Comparison of ENCODE assay signal across 18 mouse cellular contexts in genomic region chr8:34613138-34613537, GRCm38 (mm10).
DNase-seq lines count a peak whose midpoint lies in the region; ATAC-seq and TF ChIP-seq lines count a peak whose summit lies in the region.
"Had no signal": no experiment of that assay in that cellular context is flagged by ENCODE, and none has a peak within 500 bp of the region (broad histone marks: within the 10 kb centered on the region; RNA-seq: fewer than 3 reads in every experiment).

No protein-coding gene starts in this region.

- no peaks in the 10 kb centered on the region for H3K36me3 ChIP-seq in CH12.LX (replicated peaks in 1 of 2; ENCODE audit: control insufficient read depth in 1 of 2, insufficient read depth in 1 of 2, low read length in 1 of 2)
- no peaks in the 10 kb centered on the region for H3K36me3 ChIP-seq in liver, postnatal 0 days (replicated peaks; ENCODE audit: insufficient read depth, low read length)
- H3K36me3 ChIP-seq: forebrain, embryonic 12.5 days; heart, embryonic 10.5 days; hindbrain, embryonic 10.5 days; limb, embryonic 10.5 days had no signal

- peak; percentile 54 for DNase-seq in layer of hippocampus, adult 9-11 months
- DNase-seq in layer of hippocampus, postnatal 36 days: no peak
- DNase-seq in CH12.LX (ENCODE audit: extremely low read depth) (peak; percentile 76), adipocyte (ENCODE audit: low spot score) (no peak)
- peak; percentile 91 for DNase-seq in brain, adult 2 months (ENCODE audit: low read depth, low spot score)
- DNase-seq in thymus, postnatal 14 days: peak; percentile 65
- DNase-seq in liver, postnatal 0 days: no peak
- DNase-seq: adrenal gland, postnatal 36 days; cerebellum, adult 11 months; gastrocnemius, postnatal 10 days; kidney, adult 18-20 months; kidney, postnatal 36 days had no signal

- H3K79me2 ChIP-seq in CH12.LX (replicated peaks; ENCODE audit: control insufficient read depth, extremely low read depth, insufficient read depth, poor library complexity, severe bottlenecking): no peaks in the 10 kb centered on the region

- peak; percentile 82 for TF ChIP-seq EP300 in CH12.LX (IDR thresholded peaks at IDR 0.05; ENCODE audit: low read length)
- TF ChIP-seq EP300 in liver, postnatal 0 days (IDR thresholded peaks at IDR 0.05; ENCODE audit: low read depth): no peak

- dilution Hi-C loops in CH12.LX (cut with MboI; ENCODE audit: extremely low pct_ligation_motif_present, extremely low pct_unique_long_range_greater_than_20kb, low sequenced_read_pairs): no loop called here

- TF ChIP-seq RAD21 in CH12.LX (IDR thresholded peaks at IDR 0.05; ENCODE audit: low read depth, low read length): peak; percentile 3

- TF ChIP-seq CTCF in CH12.LX (conservative IDR thresholded peaks at IDR 0.05 in 1 of 2, IDR thresholded peaks at IDR 0.05 in 1 of 2; ENCODE audit: low read depth in 2 of 2, low read length in 2 of 2): no peak
- TF ChIP-seq CTCF in liver, postnatal 0 days (IDR thresholded peaks at IDR 0.05; ENCODE audit: low read depth): no peak

- H3K27me3 ChIP-seq in CH12.LX (replicated peaks): no peaks in the 10 kb centered on the region
- H3K27me3 ChIP-seq in liver, postnatal 0 days (ENCODE audit: insufficient read depth, low read length): no peaks in the 10 kb centered on the region
- H3K27me3 ChIP-seq: forebrain, embryonic 12.5 days had no signal

- no peak overlapping the region for H3K4me3 ChIP-seq in CH12.LX (replicated peaks in 1 of 3; ENCODE audit: low read depth in 2 of 3, low read length in 2 of 3, poor library complexity in 1 of 3)
- no peak overlapping the region for H3K4me3 ChIP-seq in liver, postnatal 0 days (ENCODE audit: low read depth, low read length)
- H3K4me3 ChIP-seq: forebrain, embryonic 12.5 days; heart, embryonic 10.5 days; hindbrain, embryonic 10.5 days; limb, embryonic 10.5 days had no signal

- H3K4me1 ChIP-seq in CH12.LX (ENCODE audit: control insufficient read depth in 1 of 2, insufficient read depth in 2 of 2): peaks cover 15 to 46% of the 10 kb centered on the region in 2 experiments
- H3K4me1 ChIP-seq in liver, postnatal 0 days (ENCODE audit: insufficient read depth): no peaks in the 10 kb centered on the region
- H3K4me1 ChIP-seq: heart, embryonic 10.5 days; hindbrain, embryonic 10.5 days had no signal

- no peak overlapping the region for H3K27ac ChIP-seq in CH12.LX (ENCODE audit: insufficient read depth, low read depth)
- no peak overlapping the region for H3K27ac ChIP-seq in liver, postnatal 0 days (ENCODE audit: low read depth)
- H3K27ac ChIP-seq: forebrain, embryonic 12.5 days; heart, embryonic 10.5 days; hindbrain, embryonic 10.5 days; limb, embryonic 10.5 days; liver, embryonic 14.5 days had no signal

- H3K9ac ChIP-seq in CH12.LX (ENCODE audit: insufficient read depth, low read depth): no peak overlapping the region
- no peak overlapping the region for H3K9ac ChIP-seq in liver, postnatal 0 days (replicated peaks)
- H3K9ac ChIP-seq: forebrain, embryonic 12.5 days; liver, embryonic 14.5 days had no signal

- peaks cover 8% of the 10 kb centered on the region for H3K9me3 ChIP-seq in CH12.LX (replicated peaks; ENCODE audit: low read length)
- H3K9me3 ChIP-seq in liver, postnatal 0 days (ENCODE audit: low read length): no peaks in the 10 kb centered on the region; the same call in 1 of the 2 replicates
- H3K9me3 ChIP-seq: forebrain, embryonic 12.5 days; heart, embryonic 10.5 days; hindbrain, embryonic 10.5 days; limb, embryonic 10.5 days had no signal

- in situ Hi-C loops in CH12.LX (cut with MboI; ENCODE audit: low pct_ligation_motif_present, low pct_unique_long_range_greater_than_20kb, low sequenced_read_pairs): loop anchor here (10.0 kb wide), 1 partner anchor 122 kb away; no protein-coding TSS in a partner anchor

- TF ChIP-seq POLR2A in CH12.LX (IDR thresholded peaks at IDR 0.05; ENCODE audit: low read depth, low read length): no peak

- WGBS in liver, postnatal 0 days (ENCODE audit: insufficient replicate concordance): 65% methylated on average over 5 of the region's 5 CpGs

- ATAC-seq in liver, postnatal 0 days: no peak

- H3K4me2 ChIP-seq in CH12.LX (ENCODE audit: insufficient read depth, low read depth, poor library complexity, severe bottlenecking): no peak overlapping the region
- H3K4me2 ChIP-seq in liver, postnatal 0 days (ENCODE audit: low read depth, low read length): no peak overlapping the region
- H3K4me2 ChIP-seq: forebrain, embryonic 12.5 days; midbrain, embryonic 11.5 days had no signal

TF ChIP-seq in CH12.LX, 34 proteins besides CTCF, POLR2A, EP300 and RAD21:
- TF ChIP-seq KAT2A (IDR thresholded peaks at IDR 0.05; ENCODE audit: insufficient replicate concordance, low read length) (no peak), IRF4 (IDR thresholded peaks at IDR 0.05; ENCODE audit: low read depth, low read length) (peak; percentile 71), RCOR1 (conservative IDR thresholded peaks at IDR 0.05; ENCODE audit: low read depth, low read length) (0 out of 2 replicates have a peak, but pooled peaks have one; percentile 36), MXI1 (IDR thresholded peaks at IDR 0.05; ENCODE audit: low read depth, low read length) (no peak), SMC3 (IDR thresholded peaks at IDR 0.05; ENCODE audit: low read depth, low read length) (no peak; the same call in 1 of the 2 replicates), MAFK (IDR thresholded peaks at IDR 0.05; ENCODE audit: insufficient replicate concordance, low read length) (no peak), JUND (conservative IDR thresholded peaks at IDR 0.05; ENCODE audit: low read depth, low read length) (peak; percentile 54; the same call in 1 of the 2 replicates), USF1 (IDR thresholded peaks at IDR 0.05; ENCODE audit: low read depth, low read length) (no peak), TCF12 (IDR thresholded peaks at IDR 0.05; ENCODE audit: low read depth, low read length) (peak; percentile 87), TBP (conservative IDR thresholded peaks at IDR 0.05; ENCODE audit: low read depth, low read length) (no peak), ZMIZ1 (IDR thresholded peaks at IDR 0.05; ENCODE audit: low read depth, low read length) (no peak), POLR2AphosphoS2 (IDR thresholded peaks at IDR 0.05; ENCODE audit: low read depth, low read length) (no peak), ETS1 (conservative IDR thresholded peaks at IDR 0.05; ENCODE audit: low read depth, low read length) (peak; percentile 92), UBTF (IDR thresholded peaks at IDR 0.05; ENCODE audit: low read depth, low read length) (no peak), NELFE (IDR thresholded peaks at IDR 0.05; ENCODE audit: low read depth, low read length) (no peak), SIN3A (IDR thresholded peaks at IDR 0.05; ENCODE audit: low read length) (peak; percentile 29; the same call in 1 of the 2 replicates), NRF1 (IDR thresholded peaks at IDR 0.05; ENCODE audit: low read depth, low read length) (no peak), MYC (IDR thresholded peaks at IDR 0.05; ENCODE audit: low read depth, low read length) (peak; percentile 40; the same call in 1 of the 2 replicates), GABPA (IDR thresholded peaks at IDR 0.05; ENCODE audit: insufficient replicate concordance, low read depth, low read length) (no peak), PAX5 (IDR thresholded peaks at IDR 0.05; ENCODE audit: low read length) (no peak), ZNF384 (IDR thresholded peaks at IDR 0.05; ENCODE audit: low read depth, low read length) (no peak), MAX (IDR thresholded peaks at IDR 0.05; ENCODE audit: low read length) (0 out of 2 replicates have a peak, but pooled peaks have one; percentile 13), MAZ (IDR thresholded peaks at IDR 0.05; ENCODE audit: low read depth, low read length) (0 out of 2 replicates have a peak, but pooled peaks have one; percentile 29), JUN (IDR thresholded peaks at IDR 0.05; ENCODE audit: insufficient read depth, low read depth, low read length) (0 out of 2 replicates have a peak, but pooled peaks have one; percentile 14), CHD2 (IDR thresholded peaks at IDR 0.05; ENCODE audit: low read length) (no peak), BHLHE40 (IDR thresholded peaks at IDR 0.05; ENCODE audit: low read depth, low read length) (0 out of 2 replicates have a peak, but pooled peaks have one; percentile 54), ELF1 (IDR thresholded peaks at IDR 0.05; ENCODE audit: low read depth, low read length) (no peak), MEF2A (IDR thresholded peaks at IDR 0.05; ENCODE audit: borderline replicate concordance, low read depth, low read length) (peak; percentile 81; the same call in 1 of the 2 replicates), USF2 (conservative IDR thresholded peaks at IDR 0.05; ENCODE audit: low read depth, low read length) (no peak), CHD1 (IDR thresholded peaks at IDR 0.05; ENCODE audit: low read depth, low read length) (no peak), E2F4 (IDR thresholded peaks at IDR 0.05; ENCODE audit: insufficient replicate concordance, low read depth, low read length) (no peak), HCFC1 (IDR thresholded peaks at IDR 0.05; ENCODE audit: low read depth, low read length) (no peak), ZC3H11A (IDR thresholded peaks at IDR 0.05; ENCODE audit: low read depth, low read length) (no peak), ZKSCAN1 (IDR thresholded peaks at IDR 0.05; ENCODE audit: borderline replicate concordance, low read depth, low read length) (no peak)
TF ChIP-seq in CH12.LX: peak in this region for 12.

Comparison
In these comparisons a context has a peak if more than half of its experiments do, and no peak if none do; other contexts are left out.
1. DNase-seq: peak in layer of hippocampus, adult 9-11 months (single experiment), CH12.LX (single experiment), brain, adult 2 months (single experiment) and thymus, postnatal 14 days (single experiment); none in layer of hippocampus, postnatal 36 days (0 of 2), liver, postnatal 0 days (single experiment) and adipocyte (single experiment).